ENCODE assay signal across 7 mouse cellular contexts in the genomic region with DNA sequence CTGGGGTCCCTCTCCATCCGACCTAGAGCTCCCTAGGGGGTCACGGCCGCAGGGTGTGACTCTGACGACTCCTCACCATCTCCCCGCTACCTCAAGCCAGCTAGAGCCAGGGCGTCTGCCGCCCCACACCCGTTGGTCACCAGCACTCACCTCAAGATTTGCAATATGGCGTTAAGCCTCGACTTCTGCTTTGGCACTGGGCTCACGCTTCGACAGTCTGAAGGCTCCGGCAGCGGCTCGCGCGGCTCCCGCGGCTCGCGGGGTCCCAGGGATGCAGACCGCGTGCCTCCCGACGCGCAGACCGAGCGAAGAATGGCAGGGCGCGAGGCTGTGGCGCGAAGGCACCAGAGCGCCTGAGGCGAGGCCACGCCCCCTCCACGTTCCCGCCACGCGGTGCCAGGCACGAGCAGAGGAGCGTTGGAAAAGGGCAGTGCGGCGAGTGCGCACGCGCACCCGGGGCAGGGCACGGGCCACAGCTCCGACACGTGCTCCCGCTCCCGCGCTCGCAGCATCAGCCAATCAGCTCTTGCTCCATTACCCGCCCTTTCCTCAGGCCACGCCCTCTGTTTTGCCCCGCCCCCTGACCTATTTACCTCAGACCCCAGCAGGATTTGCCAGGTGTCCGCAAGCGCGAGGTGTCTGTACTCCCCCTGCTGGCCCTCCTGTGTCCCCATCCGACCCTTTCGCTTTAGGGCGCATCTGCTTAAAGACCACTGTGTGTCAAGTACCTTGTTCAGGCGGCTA. TPM values are rescaled to one million over a fixed set of nuclear protein-coding genes. Genes with fewer than 3 reads are reported as not detected.
DNase-seq lines count a peak whose midpoint lies in the region; ATAC-seq lines count a peak whose summit lies in the region.

TSS of gene Gm4969 (minus strand) at position 341 of the 744 bp plus-strand sequence.

- no peaks in the 10 kb centered on the region for H3K27me3 ChIP-seq in intestine, embryonic 16.5 days (replicated peaks; ENCODE audit: control insufficient read depth, insufficient read depth, low read length)
- H3K27me3 ChIP-seq in limb, embryonic 12.5 days: peaks cover 6% of the 10 kb centered on the region; the same call in 1 of the 2 replicates
- H3K27me3 ChIP-seq in midbrain, embryonic 13.5 days: peaks cover 12% of the 10 kb centered on the region
- H3K27me3 ChIP-seq in stomach, embryonic 15.5 days (replicated peaks): no peaks in the 10 kb centered on the region

- peak; percentile 7; the same call in 1 of the 2 replicates for ATAC-seq in intestine, embryonic 16.5 days
- ATAC-seq in limb, embryonic 12.5 days (ENCODE audit: insufficient number of reproducible peaks, insufficient read depth, low FRiP score, low TSS enrichment, low read depth): 0 out of 2 replicates have a peak, but pooled peaks have one; percentile 5
- ATAC-seq in midbrain, embryonic 13.5 days: peak; percentile 25; the same call in 1 of the 2 replicates
- peak; percentile 15; the same call in 1 of the 2 replicates for ATAC-seq in stomach, embryonic 15.5 days (ENCODE audit: insufficient read depth, low FRiP score, low read depth)

- H3K27ac ChIP-seq in intestine, embryonic 16.5 days (ENCODE audit: low read length): no peak within 1 kb of the TSS
- no peak within 1 kb of the TSS for H3K27ac ChIP-seq in limb, embryonic 12.5 days
- no peak within 1 kb of the TSS for H3K27ac ChIP-seq in midbrain, embryonic 13.5 days
- H3K27ac ChIP-seq in stomach, embryonic 15.5 days: no peak within 1 kb of the TSS

- peak; percentile 44 to 53 for DNase-seq in adrenal gland, adult 18-20 months (ENCODE audit: low spot score in 2 of 2)
- peak; percentile 69 for DNase-seq in cerebellum, adult 8-10 months
- DNase-seq in frontal cortex, postnatal 36 days (ENCODE audit: low spot score in 2 of 2): peak; percentile 49 to 51

- 23% methylated on average over 63 of the region's 64 CpGs for WGBS in intestine, embryonic 16.5 days
- 23% methylated on average over 63 of the region's 64 CpGs for WGBS in limb, embryonic 12.5 days
- 25% methylated on average over 45 of the region's 64 CpGs for WGBS in midbrain, embryonic 13.5 days
- WGBS in stomach, embryonic 15.5 days: 22% methylated on average over 64 of the region's 64 CpGs

- peak within 1 kb of the TSS; percentile 57 for H3K4me2 ChIP-seq in intestine, embryonic 16.5 days (ENCODE audit: low read depth, low read length)
- H3K4me2 ChIP-seq in limb, embryonic 12.5 days: peak within 1 kb of the TSS; percentile 52
- H3K4me2 ChIP-seq in midbrain, embryonic 13.5 days (replicated peaks): peak within 1 kb of the TSS; percentile 48
- peak within 1 kb of the TSS; percentile 59 for H3K4me2 ChIP-seq in stomach, embryonic 15.5 days

- no peak within 1 kb of the TSS for H3K9ac ChIP-seq in intestine, embryonic 16.5 days (ENCODE audit: low read depth, low read length)
- no peak within 1 kb of the TSS; the same call in 1 of the 2 replicates for H3K9ac ChIP-seq in limb, embryonic 12.5 days (replicated peaks)
- 0 out of 2 replicates have a peak within 1 kb of the TSS, but pooled peaks have one; percentile 10 for H3K9ac ChIP-seq in midbrain, embryonic 13.5 days (replicated peaks)
- no peak within 1 kb of the TSS for H3K9ac ChIP-seq in stomach, embryonic 15.5 days

- 0 out of 2 replicates have a peak, but pooled peaks cover 8% of the 10 kb centered on the region for H3K9me3 ChIP-seq in intestine, embryonic 16.5 days (ENCODE audit: control insufficient read depth, low read length)
- peaks cover 11% of the 10 kb centered on the region; the same call in 1 of the 2 replicates for H3K9me3 ChIP-seq in limb, embryonic 12.5 days
- no peaks in the 10 kb centered on the region for H3K9me3 ChIP-seq in midbrain, embryonic 13.5 days
- no peaks in the 10 kb centered on the region; the same call in 1 of the 2 replicates for H3K9me3 ChIP-seq in stomach, embryonic 15.5 days

- H3K36me3 ChIP-seq in intestine, embryonic 16.5 days (ENCODE audit: control insufficient read depth, insufficient read depth, low read length): no peaks in the 10 kb centered on the region
- no peaks in the 10 kb centered on the region for H3K36me3 ChIP-seq in limb, embryonic 12.5 days
- H3K36me3 ChIP-seq in midbrain, embryonic 13.5 days: no peaks in the 10 kb centered on the region
- no peaks in the 10 kb centered on the region for H3K36me3 ChIP-seq in stomach, embryonic 15.5 days

- H3K4me3 ChIP-seq in intestine, embryonic 16.5 days (ENCODE audit: low read length): peak within 1 kb of the TSS; percentile 34
- H3K4me3 ChIP-seq in limb, embryonic 12.5 days (replicated peaks): peak within 1 kb of the TSS; percentile 29
- H3K4me3 ChIP-seq in midbrain, embryonic 13.5 days (replicated peaks): peak within 1 kb of the TSS; percentile 31
- peak within 1 kb of the TSS; percentile 32 for H3K4me3 ChIP-seq in stomach, embryonic 15.5 days (replicated peaks)

- H3K4me1 ChIP-seq in intestine, embryonic 16.5 days (ENCODE audit: control insufficient read depth, insufficient read depth, low read length): peaks cover 16% of the 10 kb centered on the region
- H3K4me1 ChIP-seq in limb, embryonic 12.5 days (replicated peaks): peaks cover 15% of the 10 kb centered on the region
- H3K4me1 ChIP-seq in midbrain, embryonic 13.5 days (replicated peaks): peaks cover 23% of the 10 kb centered on the region
- peaks cover 23% of the 10 kb centered on the region for H3K4me1 ChIP-seq in stomach, embryonic 15.5 days

RNA-seq across cellular contexts. Expression of gene Gm4969, which starts in this region (rescaled TPM):
- total RNA-seq in adrenal gland, adult 18-20 months (2021): not detected
- 1.5 and 2.1 TPM in 2 replicates for polyA plus RNA-seq in intestine, embryonic 16.5 days (2015; fragmentation: Nextera tagmentation; extraction: Ambion mirVana)
- 3.3 and 3.5 TPM in 2 replicates for polyA plus RNA-seq in limb, embryonic 12.5 days (2016; fragmentation: Nextera tagmentation; extraction: Ambion mirVana)
- polyA plus RNA-seq in midbrain, embryonic 13.5 days (2015; fragmentation: Nextera tagmentation; extraction: Ambion mirVana): 1.6 and 1.9 TPM in 2 replicates
- 2.8 and 3.2 TPM in 2 replicates for polyA plus RNA-seq in stomach, embryonic 15.5 days (2015; fragmentation: Nextera tagmentation; extraction: Ambion mirVana)

Comparison
In these comparisons a context has a peak if more than half of its experiments do, and no peak if none do; other contexts are left out.
1. Peak in DNase-seq in adrenal gland, adult 18-20 months; RNA of the gene not detected or under 1 TPM.